Mouse (Mus musculus) limb, embryonic 11.5 days (tissue): ENCODE results near the gene Adamtsl1. TPM values are rescaled to one million over a fixed set of nuclear protein-coding genes. Genes with fewer than 3 reads are reported as not detected.
A peak's percentile ranks its signal among the peaks of the same experiment; 100 is the strongest.

Source experiments
- ATAC-seq: fragments of 200-750 bp; cut with Nextera tagmentation; 2 replicates; pipeline ENCODE4 v1.8.0; 2017; ENCODE audit warnings: low read depth; ENCODE audit not compliant: insufficient number of reproducible peaks, low FRiP score, low TSS enrichment
- DNase-seq: peaks from one replicate; pipeline ENCODE4 v3.0.0-alpha.2; 2015; ENCODE audit warnings: low spot score
- H3K27ac ChIP-seq: fragments of 300-500 bp; sonication (generic); replicated peaks from 2 replicates; pipeline ENCODE4 v1.5.1; 2014; ENCODE audit warnings: low read depth, mild to moderate bottlenecking, low read length
- H3K27me3 ChIP-seq: fragments of 300-500 bp; sonication (generic); 2 replicates; pipeline ENCODE4 v1.6.1; 2014; ENCODE audit warnings: mild to moderate bottlenecking, low read length, mixed read lengths; ENCODE audit not compliant: control insufficient read depth, insufficient read depth
- H3K36me3 ChIP-seq: fragments of 300-500 bp; sonication (generic); 2 replicates; pipeline ENCODE4 v1.6.1; 2014; ENCODE audit warnings: mild to moderate bottlenecking, low read length, moderate library complexity, mixed read lengths; ENCODE audit not compliant: control insufficient read depth, insufficient read depth
- H3K4me1 ChIP-seq: fragments of 300-500 bp; sonication (generic); 2 replicates; pipeline ENCODE4 v1.6.1; 2014; ENCODE audit warnings: low read length, mixed read lengths; ENCODE audit not compliant: control insufficient read depth, insufficient read depth
- H3K4me2 ChIP-seq: fragments of 300-500 bp; sonication (generic); 2 replicates; pipeline ENCODE4 v1.6.1; 2014; ENCODE audit warnings: low read depth, mild to moderate bottlenecking, moderate library complexity; ENCODE audit not compliant: severe bottlenecking
- H3K4me3 ChIP-seq: fragments of 300-500 bp; sonication (generic); 2 replicates; pipeline ENCODE4 v1.5.1; 2014; ENCODE audit warnings: low read depth, low read length
- H3K9ac ChIP-seq: fragments of 300-500 bp; sonication (generic); 2 replicates; pipeline ENCODE4 v1.6.1; 2014; ENCODE audit warnings: mild to moderate bottlenecking, low read length
- H3K9me3 ChIP-seq: fragments of 300-500 bp; sonication (generic); 2 replicates; pipeline ENCODE4 v1.6.1; 2016; ENCODE audit warnings: low read length; ENCODE audit not compliant: control insufficient read depth
- WGBS: fragments of 180-500 bp; shearing (Covaris S2); extraction: QIAGEN DNeasy Blood & Tissue Kit; methylation state at CpG from one replicate; pipeline ENCODE4 v1.1.7; 2014; 5-methylcytosine and 5-hydroxymethylcytosine counted together
- polyA plus RNA-seq: library from polyadenylated mRNA; unstranded; fragments of >200 nt; fragmentation: Nextera tagmentation; extraction: Ambion mirVana; gene quantifications from 2 replicates; pipeline ENCODE4 v1.2.1, GENCODE M21; 2014

Adamtsl1 gene
- polyA plus RNA-seq, 1 experiment from 2014 or later: 5.8 TPM

DNA sequence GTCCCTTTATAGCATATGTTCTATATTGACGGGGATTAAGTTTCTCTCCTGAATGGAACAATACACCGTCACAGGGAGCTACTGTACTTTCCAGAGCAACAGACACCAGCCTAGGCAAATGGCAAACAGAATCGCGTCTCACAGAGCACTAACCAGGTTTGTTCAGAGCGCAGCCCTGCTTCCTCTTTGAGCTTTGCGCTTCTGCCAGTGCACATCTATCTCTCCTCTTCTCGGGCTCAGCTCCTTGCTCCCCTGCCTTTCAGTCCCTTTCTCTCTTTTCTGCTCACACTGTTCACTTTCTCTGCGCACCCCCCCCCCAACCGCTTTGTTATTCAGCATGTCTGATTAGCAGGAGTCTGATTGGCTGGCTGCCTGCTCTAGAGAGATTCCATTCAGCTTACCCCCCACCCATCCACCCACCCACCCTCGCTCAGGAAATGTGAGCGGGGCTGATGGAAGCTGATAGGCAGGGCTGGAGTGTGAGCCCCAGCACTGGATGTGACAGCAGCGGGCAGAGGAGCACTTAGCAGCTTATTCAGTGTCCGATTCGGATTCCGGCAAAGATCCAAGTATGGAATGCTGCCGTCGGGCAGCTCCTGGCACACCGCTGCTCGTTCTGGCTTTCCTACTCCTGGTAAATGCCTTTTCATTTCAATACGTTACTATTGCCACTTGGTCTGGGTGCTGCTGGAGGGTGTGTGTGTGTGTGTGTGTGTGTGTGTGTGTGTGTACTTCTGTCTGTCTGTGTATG lies 539.7 kb downstream of the Adamtsl1 start:
- ATAC-seq: peak; percentile 83
- H3K27ac ChIP-seq: no peak overlapping the region
- WGBS: under 1% methylated on average over 20 of the region's 20 CpGs

DNA sequence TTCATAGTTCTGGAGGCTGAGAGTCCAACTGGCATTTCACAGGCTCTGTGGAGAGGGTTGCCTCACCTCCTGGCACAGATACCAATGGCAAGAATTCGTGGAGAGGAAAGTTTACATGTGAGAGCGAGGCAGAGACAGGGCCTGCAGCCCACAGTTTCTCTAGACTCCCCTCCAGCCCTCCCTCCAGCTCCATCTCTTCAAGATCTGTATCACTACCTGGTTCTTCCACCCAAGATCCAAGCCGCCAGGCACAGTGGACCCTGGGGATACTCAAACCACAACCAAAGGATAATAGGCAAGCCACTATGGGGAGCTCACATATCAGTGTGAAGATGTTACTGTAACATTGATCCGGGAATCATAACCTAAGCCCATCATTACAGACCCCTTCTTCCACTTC lies 546.6 kb downstream of the Adamtsl1 start:
- no peaks in the 10 kb centered on the region for H3K27me3 ChIP-seq
- DNase-seq (no peak), ATAC-seq (no peak)
- no peak overlapping the region for H3K4me2 ChIP-seq
- no peak overlapping the region for H3K27ac ChIP-seq
- no peaks in the 10 kb centered on the region for H3K9me3 ChIP-seq
- WGBS: 83% methylated on average over 4 of the region's 4 CpGs
- H3K36me3 ChIP-seq: no peaks in the 10 kb centered on the region
- no peaks in the 10 kb centered on the region for H3K4me1 ChIP-seq
- no peak overlapping the region for H3K9ac ChIP-seq
- H3K4me3 ChIP-seq: no peak overlapping the region

More for the DNA sequence above, 539.7 kb downstream of the Adamtsl1 start:
- H3K4me1 ChIP-seq: peaks cover 6% of the 10 kb centered on the region; the same call in 1 of the 2 replicates
- peak overlapping the region; percentile 62 for H3K4me2 ChIP-seq
- no peaks in the 10 kb centered on the region for H3K36me3 ChIP-seq
- DNase-seq: peak; percentile 69
- H3K27me3 ChIP-seq: no peaks in the 10 kb centered on the region
- no peaks in the 10 kb centered on the region for H3K9me3 ChIP-seq
- peak overlapping the region; percentile 54 for H3K9ac ChIP-seq
- peak overlapping the region; percentile 41 for H3K4me3 ChIP-seq

DNA sequence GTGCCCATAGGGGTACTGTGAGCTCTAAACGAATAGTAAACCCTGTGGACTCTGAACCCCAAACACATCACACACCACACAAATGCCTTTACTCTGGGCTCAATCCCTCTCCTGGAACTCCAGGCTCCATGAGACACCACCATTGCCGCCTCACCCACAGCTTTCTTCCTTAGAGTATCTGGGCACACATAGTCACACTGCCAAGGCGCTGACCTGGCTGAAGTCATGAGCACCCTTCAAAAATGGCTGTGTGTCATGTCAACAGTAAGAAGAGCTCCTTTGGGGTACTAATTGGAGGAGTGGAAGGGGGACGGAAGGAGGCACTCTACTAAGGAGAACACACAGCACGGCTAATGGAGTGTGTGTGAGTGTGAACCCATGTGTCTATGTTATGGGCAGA lies 554.4 kb downstream of the Adamtsl1 start:
- H3K4me2 ChIP-seq: no peak overlapping the region
- 91% methylated on average over 5 of the region's 5 CpGs for WGBS
- H3K27ac ChIP-seq: no peak overlapping the region
- no peak overlapping the region for H3K9ac ChIP-seq
- H3K9me3 ChIP-seq: no peaks in the 10 kb centered on the region
- H3K36me3 ChIP-seq: no peaks in the 10 kb centered on the region
- no peaks in the 10 kb centered on the region for H3K27me3 ChIP-seq
- DNase-seq: no peak
- peaks cover 3% of the 10 kb centered on the region; the same call in 1 of the 2 replicates for H3K4me1 ChIP-seq
- ATAC-seq: no peak
- H3K4me3 ChIP-seq: no peak overlapping the region

DNA sequence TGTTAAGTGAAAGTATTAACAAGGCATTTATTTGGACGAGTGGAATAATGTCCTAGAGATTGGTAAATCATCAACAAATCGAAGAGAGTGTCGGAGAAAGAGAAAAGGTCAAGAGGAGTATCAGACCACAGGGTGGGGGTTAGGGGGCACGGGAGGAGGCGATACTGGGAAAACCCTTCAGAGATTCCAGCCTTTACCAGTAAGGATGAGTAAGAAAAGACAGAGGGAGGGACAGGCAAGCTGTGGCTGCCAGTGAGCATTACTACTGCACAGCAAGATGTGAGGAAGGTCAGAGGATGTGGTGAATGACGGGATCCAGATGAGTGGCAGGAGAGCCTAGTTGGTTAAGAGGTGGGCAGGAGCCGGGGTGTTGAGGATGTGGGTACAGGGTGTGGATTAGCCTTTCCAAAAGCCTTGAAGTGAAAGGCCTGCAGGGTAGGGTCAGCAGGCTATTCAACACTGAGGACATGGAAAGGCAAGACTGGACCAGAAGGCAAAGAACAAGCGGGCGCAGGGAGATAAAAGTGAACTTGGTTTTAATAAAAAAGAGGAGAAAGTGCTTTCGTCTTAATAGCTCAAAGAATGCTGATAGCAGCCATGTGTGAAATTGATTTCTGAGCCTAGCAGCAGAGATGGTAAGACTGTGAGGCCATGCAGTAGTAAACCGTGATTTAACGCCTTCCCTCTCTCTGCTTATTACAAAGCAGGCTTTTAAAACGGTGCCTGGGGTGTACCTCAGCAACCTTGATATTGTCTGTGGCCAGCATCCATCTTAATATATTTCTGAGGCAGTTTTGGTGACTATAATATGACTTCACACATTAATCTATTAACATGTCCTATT lies 555.1 kb downstream of the Adamtsl1 start:
- no peak overlapping the region for H3K27ac ChIP-seq
- H3K4me1 ChIP-seq: peaks cover 3% of the 10 kb centered on the region; the same call in 1 of the 2 replicates
- ATAC-seq (no peak), DNase-seq (no peak)
- H3K27me3 ChIP-seq: no peaks in the 10 kb centered on the region
- no peak overlapping the region for H3K4me2 ChIP-seq
- no peaks in the 10 kb centered on the region for H3K36me3 ChIP-seq
- no peak overlapping the region for H3K4me3 ChIP-seq
- no peak overlapping the region for H3K9ac ChIP-seq
- 59% methylated on average over 13 of the region's 13 CpGs for WGBS
- H3K9me3 ChIP-seq: no peaks in the 10 kb centered on the region

DNA sequence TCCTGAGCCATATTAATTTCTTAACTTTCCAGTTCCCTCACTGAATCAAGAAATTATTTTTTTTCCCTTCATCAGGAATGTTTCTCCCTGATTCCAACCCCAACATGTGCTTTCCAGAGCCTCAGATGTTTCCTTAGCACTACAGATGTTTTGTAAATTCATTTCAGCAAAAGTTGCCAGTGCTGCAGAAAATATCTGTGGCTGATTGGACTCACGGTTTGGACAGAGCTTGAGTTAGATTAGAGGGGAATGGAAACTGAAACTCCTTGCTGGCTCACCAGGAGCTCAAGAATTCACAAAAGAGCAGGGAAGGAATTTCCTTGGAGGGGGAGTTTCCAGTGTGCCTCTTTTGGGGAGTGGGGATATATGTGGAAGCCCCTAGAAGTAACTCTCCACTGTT lies 560.9 kb downstream of the Adamtsl1 start:
- Histone ChIP-seq H3K27ac (no peak overlapping the region), H3K4me2 (no peak overlapping the region), H3K36me3 (no peaks in the 10 kb centered on the region), H3K9ac (no peak overlapping the region), H3K27me3 (no peaks in the 10 kb centered on the region), H3K4me1 (peaks cover 3% of the 10 kb centered on the region; the same call in 1 of the 2 replicates), H3K4me3 (no peak overlapping the region), H3K9me3 (no peaks in the 10 kb centered on the region)
- WGBS: 51% methylated on average over 1 of the region's 1 CpGs
- no peak for DNase-seq
- ATAC-seq: no peak

DNA sequence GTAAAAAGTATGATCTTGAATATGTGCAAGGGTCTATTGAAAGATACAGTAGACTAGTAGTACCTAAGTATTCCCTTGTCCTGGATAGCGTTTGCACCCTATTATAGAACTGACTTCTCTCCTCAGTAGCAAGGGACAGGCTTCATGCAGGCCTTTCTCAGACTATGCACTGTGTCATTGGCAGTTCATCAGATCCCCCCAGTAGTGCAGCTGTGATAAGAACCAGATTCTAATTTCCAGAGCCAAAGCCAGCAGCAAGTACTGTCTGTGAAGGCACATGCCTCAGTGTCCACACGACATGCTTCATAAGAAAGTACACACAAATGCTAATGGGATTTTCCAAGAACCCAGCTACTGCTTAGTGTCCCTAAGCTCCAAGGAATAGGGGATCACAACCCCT lies 563.4 kb downstream of the Adamtsl1 start:
- H3K27me3 ChIP-seq: no peaks in the 10 kb centered on the region
- no peak overlapping the region for H3K4me2 ChIP-seq
- no peak for DNase-seq
- no peaks in the 10 kb centered on the region for H3K36me3 ChIP-seq
- 81% methylated on average over 2 of the region's 2 CpGs for WGBS
- H3K9ac ChIP-seq: no peak overlapping the region
- no peaks in the 10 kb centered on the region for H3K4me1 ChIP-seq
- H3K4me3 ChIP-seq: no peak overlapping the region
- no peaks in the 10 kb centered on the region for H3K9me3 ChIP-seq
- H3K27ac ChIP-seq: no peak overlapping the region
- ATAC-seq: no peak

DNA sequence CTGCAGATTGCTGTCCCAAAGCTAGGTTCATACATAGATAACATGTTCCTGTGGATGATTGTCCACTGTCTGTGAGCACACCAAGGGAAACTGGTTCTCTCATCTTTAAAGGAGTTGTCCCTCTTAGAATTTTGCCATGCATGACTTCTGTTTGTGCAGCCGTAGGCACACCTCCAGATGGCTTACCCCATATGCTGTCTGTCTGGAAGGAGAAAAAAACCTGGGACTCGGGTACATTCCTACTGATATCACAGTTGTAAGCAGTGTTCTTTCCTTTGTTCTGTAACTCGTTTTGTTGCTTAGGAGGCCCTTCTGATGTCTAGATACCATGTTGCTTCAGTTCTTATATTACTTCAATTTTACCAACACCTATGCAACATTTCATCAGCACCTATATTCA lies 563.9 kb downstream of the Adamtsl1 start:
- H3K9ac ChIP-seq: no peak overlapping the region
- 76% methylated on average over 3 of the region's 3 CpGs for WGBS
- H3K27me3 ChIP-seq: no peaks in the 10 kb centered on the region
- H3K36me3 ChIP-seq: no peaks in the 10 kb centered on the region
- no peak overlapping the region for H3K4me2 ChIP-seq
- H3K4me1 ChIP-seq: no peaks in the 10 kb centered on the region
- H3K27ac ChIP-seq: no peak overlapping the region
- no peak overlapping the region for H3K4me3 ChIP-seq
- DNase-seq: no peak
- no peak for ATAC-seq
- no peaks in the 10 kb centered on the region for H3K9me3 ChIP-seq

DNA sequence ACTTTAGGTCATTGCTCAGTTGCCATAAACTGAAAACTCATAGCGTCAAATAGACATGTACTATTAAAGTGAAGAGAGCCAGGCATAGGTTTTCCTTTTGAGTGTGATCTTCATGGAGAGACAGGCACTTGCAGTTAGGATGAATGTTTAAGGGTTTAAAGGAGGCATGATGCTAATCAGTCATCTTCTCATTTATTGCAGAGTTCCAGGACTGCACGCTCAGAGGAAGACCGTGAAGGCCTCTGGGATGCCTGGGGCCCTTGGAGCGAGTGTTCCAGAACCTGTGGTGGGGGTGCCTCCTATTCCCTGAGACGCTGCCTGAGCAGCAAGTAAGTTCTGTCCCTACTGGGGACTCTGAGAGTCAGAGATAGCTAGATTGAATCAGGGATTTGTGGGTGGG lies 573.5 kb downstream of the Adamtsl1 start:
- Histone ChIP-seq H3K9me3 (no peaks in the 10 kb centered on the region), H3K27ac (no peak overlapping the region), H3K27me3 (no peaks in the 10 kb centered on the region), H3K9ac (no peak overlapping the region), H3K4me2 (no peak overlapping the region), H3K36me3 (no peaks in the 10 kb centered on the region), H3K4me1 (no peaks in the 10 kb centered on the region), H3K4me3 (no peak overlapping the region)
- ATAC-seq (no peak), DNase-seq (peak; percentile 9)
- WGBS: 78% methylated on average over 5 of the region's 5 CpGs
